Mouse (Mus musculus) heart, postnatal 36 days (tissue): ENCODE measurements around the gene Ypel2. TPM values are rescaled to one million over a fixed set of nuclear protein-coding genes. Genes with fewer than 3 reads are reported as not detected.

Source experiments
- DNase-seq, 2 experiments: peaks; one replicate each; pipeline ENCODE4 v3.0.0; 2021 to 2022
- intact Hi-C: fragments of 180-260 bp; cut with DNase I; formaldehyde crosslinking; loops from one replicate; pipeline ENCODE4 v1.15.1; 2025
- total RNA-seq, 2 experiments: library from RNA; stranded (reverse); gene quantifications; 2 replicates each; pipeline ENCODE4 v1.2.3; 2021

The Ypel2 gene
- total RNA-seq, 2 experiments from 2014 or later: 11.1 to 31.6 TPM

- intact Hi-C loops: no loop called here
- no peak for DNase-seq
Observed at GRCm38 (mm10) chr11:86939503-86939902, 54.0 kb downstream of the Ypel2 start.

DNA sequence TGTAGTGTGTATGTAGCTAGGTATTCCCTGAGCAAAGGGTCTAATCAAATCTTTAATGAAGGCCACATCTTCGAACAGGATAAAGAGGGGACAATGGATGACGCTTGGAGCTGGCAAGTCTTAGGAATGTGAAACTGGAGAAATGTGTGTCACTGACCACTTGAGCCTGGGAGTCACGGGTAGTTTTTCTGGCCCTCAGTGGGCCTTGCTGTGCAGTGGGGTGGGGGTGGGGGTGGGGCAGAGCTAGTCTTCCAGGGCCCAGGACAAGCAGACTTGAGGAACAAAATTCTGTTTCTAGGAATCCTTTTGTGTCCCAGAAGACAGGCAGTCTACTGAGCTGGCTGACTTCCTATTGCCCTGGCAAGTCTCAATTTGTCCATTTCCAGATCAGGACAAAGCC is 55.0 kb downstream of the Ypel2 start:
- no peak for DNase-seq
- intact Hi-C loops: no loop called here

DNA sequence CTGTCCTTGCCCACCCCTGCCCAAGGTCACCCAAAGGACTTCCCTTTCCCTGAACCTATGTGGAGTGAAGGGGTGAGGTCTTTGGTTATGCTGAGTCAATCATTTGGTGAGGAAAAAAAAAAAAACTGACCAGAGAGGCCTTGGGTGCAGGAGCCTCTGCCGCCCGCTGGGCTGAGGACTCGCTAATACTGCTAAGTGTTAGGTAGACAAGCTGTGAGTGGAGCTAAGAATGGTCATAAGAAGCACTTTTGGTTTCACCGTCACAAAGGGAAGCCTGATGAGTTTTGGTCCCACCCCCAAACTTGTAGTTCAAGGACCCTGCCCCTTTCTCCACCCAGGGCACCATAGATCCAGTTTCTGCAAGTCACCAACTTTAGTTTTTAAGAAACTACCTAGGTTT is 55.4 kb downstream of the Ypel2 start:
- no peak for DNase-seq
- intact Hi-C loops: no loop called here

DNA sequence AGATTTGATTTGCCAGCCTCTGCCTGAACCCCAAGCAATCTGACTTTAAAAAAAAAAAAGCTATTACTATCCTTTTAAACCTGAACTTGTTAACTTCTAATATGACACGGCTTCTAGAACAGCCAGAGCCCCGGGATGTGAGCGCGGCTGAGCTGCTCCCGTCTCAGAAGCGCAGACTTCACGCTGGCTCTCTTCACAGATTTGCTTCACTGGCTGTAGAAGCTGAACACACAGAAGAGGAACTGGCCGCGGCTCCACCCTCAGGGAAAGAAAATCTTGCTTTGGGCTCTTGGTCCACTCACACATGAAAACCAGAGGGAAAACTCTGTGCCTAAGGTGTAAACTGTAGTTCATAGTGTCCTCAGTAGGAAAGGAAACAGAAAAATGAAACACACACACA is 56.6 kb downstream of the Ypel2 start:
- intact Hi-C loops: loop anchor here (2.0 kb wide), 1 partner anchor 14 kb away; no protein-coding TSS in a partner anchor
- DNase-seq: no peak

- intact Hi-C loops: no loop called here
- no peak for DNase-seq
Observed at GRCm38 (mm10) chr11:86934895-86935294, 58.6 kb downstream of the Ypel2 start.

DNA sequence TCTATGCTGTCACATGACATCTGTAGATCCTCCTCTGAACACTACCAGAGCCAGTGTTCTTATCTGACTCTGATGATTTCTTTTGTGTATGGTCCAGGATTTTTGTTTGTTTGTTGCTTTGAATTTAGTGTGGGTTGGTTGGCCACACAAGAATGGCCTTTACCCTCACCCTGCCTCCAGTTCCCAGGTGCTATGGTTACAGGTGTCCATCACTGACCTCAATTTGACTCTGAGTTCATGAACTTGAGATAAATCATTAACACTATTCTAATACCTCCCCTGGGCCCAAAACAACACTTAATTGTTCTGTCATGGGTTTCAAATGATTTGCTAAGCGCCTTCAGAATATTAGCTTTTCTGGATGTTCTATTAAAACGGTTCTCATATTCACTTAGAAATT is 61.3 kb downstream of the Ypel2 start:
- intact Hi-C loops: no loop called here
- DNase-seq: no peak

GRCm38 (mm10) chr11:86930636-86931180 is 62.8 kb downstream of the Ypel2 start:
- no peak for DNase-seq
- intact Hi-C loops: no loop called here

GRCm38 (mm10) chr11:86929985-86930384 is 63.5 kb downstream of the Ypel2 start:
- intact Hi-C loops: no loop called here
- no peak for DNase-seq

DNA sequence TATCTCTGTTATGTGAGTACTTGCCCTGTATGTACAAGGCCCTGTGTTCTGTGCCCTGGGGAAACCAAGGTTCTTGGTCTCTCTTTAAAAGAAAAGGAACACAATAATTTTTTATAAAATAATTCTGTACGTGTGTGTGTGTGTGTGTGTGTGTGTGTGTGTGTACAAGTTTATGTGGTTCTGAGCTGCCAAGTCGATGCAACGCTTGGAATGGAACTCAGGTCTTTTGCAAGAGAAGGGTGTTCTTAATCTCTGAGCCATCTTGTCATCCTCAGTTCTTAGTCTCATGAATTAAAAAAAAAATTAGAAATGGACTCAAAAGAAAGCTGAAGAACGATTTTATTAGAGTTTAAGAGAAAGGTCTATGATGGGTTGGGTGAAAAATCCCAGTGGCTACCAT is 64.0 kb downstream of the Ypel2 start:
- DNase-seq: no peak
- intact Hi-C loops: no loop called here

DNA sequence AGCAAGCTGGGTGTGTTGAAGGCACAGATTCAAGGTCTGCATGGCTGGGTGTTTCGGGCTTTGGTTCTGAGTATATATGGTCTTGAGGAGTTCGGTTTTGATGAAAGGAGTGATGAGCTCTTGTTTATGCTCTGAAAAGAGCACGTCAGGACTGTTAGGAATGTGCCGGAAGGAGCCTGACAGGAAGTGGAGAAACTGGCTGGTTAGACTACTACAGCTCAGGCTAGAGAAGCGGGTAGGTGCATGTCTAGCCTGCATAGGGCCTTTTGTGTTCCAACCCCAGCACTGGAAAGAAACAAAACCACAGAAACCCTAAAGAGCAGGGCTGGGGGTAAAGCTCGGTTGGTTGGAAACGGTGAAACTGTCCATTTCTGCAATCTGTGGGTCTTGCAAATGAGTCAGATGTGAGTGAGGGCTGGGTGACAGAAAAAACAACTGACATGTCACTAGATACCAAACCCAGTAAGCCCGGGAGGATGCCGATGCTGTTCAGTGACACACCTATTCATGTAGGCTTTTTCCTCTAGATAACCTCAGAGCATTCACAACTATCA is 68.3 kb downstream of the Ypel2 start:
- no peak for DNase-seq
- intact Hi-C loops: no loop called here

GRCm38 (mm10) chr11:86924629-86925028 is 68.9 kb downstream of the Ypel2 start:
- intact Hi-C loops: no loop called here
- no peak for DNase-seq

DNA sequence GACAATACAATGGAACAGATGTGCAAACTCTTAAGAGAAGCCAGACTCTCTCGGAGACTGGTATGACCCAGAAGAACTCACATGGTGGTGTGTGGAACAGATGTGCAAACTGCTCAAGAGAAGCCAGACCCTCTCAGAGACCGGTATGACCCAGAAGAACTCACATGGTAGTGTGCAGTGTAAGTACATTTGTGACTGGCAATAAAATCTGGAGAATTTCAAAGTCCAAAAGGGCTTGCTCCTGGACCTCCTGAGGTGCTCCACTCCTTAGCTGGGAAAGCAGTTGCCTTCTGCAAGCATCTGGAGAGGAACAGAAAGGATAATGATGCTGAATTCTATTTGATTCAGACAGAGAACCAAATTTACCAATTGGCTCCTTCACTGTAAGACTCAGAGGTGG is 69.9 kb downstream of the Ypel2 start:
- intact Hi-C loops: loop anchor here (2.0 kb wide), 1 partner anchor 13 kb away; no protein-coding TSS in a partner anchor
- DNase-seq: no peak

DNA sequence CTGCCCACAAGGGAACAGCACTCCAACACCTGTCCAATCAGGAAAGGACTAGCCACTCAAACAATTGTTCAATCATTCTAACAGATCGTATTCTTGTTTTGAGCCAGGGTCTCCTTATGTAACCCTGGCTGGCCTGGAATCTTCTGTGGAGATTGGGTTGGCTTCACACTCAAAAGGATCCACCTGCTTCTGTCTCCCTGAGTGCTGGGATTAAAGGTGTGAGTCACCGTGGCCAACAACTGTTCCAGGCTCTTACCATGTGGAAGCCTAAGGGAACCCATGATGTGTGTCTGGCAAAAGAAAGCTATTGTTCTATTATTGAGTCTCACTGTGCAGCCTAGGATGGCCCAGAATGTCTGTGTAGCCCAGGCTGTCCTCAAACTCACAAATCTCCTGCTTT is 71.5 kb downstream of the Ypel2 start:
- DNase-seq: no peak
- intact Hi-C loops: loop anchor here (2.0 kb wide), 1 partner anchor 15 kb away; no protein-coding TSS in a partner anchor

GRCm38 (mm10) chr11:86921335-86921734 is 72.2 kb downstream of the Ypel2 start:
- intact Hi-C loops: loop anchor here (2.0 kb wide), 1 partner anchor 37 kb away; no protein-coding TSS in a partner anchor
- no peak for DNase-seq

- peak; percentile 63 to 73 for DNase-seq
- intact Hi-C loops: loop anchor here (1.0 to 2.0 kb wide), 2 partner anchors 38 to 73 kb away; partner anchors contain the start of gene Ypel2
Observed at GRCm38 (mm10) chr11:86920111-86921080, 73.1 kb downstream of the Ypel2 start.

GRCm38 (mm10) chr11:86919468-86919867 is 74.0 kb downstream of the Ypel2 start:
- DNase-seq: no peak
- intact Hi-C loops: no loop called here

DNA sequence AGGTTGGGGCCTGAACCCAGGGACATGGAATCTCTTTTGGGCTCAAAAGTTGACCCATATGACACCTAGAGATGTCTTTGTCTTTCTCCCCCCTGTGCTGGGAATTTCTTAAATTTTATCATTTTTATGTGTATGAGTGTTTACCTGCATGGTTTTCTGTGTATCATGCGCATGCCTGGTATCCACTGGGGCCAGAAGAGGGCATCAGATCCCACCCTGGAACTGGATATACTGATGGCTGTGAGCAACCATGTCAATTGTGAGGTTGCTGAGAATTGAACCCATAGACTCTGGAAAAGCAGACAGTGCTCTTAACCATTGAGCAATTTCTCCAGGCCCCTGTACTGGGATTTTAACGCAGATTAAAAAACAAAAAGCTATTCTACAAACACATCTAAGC is 76.0 kb downstream of the Ypel2 start:
- intact Hi-C loops: no loop called here

GRCm38 (mm10) chr11:86916596-86917249 is 76.8 kb downstream of the Ypel2 start:
- intact Hi-C loops: loop anchor here (1.0 kb wide), 1 partner anchor 18 kb away; no protein-coding TSS in a partner anchor
- DNase-seq: peak; percentile 38 to 52

More for the DNA sequence above, 76.0 kb downstream of the Ypel2 start:
- no peak for DNase-seq

DNA sequence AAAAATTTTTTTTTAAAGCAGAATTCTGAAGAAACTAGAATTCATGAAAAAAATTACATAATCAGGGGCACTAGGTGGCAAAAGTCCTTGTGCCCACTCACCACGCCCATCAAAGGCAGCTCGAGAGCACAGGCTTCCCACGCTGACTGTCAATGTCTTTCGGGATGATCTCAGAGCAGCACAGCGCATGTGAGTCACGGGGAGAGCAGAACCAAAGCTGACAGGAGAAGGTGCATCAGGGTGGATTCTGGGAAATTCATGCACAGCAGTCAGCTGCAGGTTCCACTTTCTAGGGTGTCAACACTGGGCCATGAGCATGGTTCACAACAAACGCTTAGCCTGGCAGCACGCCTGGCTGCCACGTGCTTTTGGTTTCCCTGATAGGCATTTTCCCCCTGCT is 79.2 kb downstream of the Ypel2 start:
- intact Hi-C loops: no loop called here
- DNase-seq: no peak

GRCm38 (mm10) chr11:86910244-86910643 is 83.3 kb downstream of the Ypel2 start:
- intact Hi-C loops: no loop called here
- DNase-seq: no peak

- intact Hi-C loops: no loop called here
- DNase-seq: no peak
Observed at GRCm38 (mm10) chr11:86909028-86909427, 84.5 kb downstream of the Ypel2 start.
